Mouse (Mus musculus): ENCODE results near the gene Slc6a16.

The Slc6a16 gene

GRCm38 (mm10) chr7:45312686-45313453 lies 72.0 kb downstream of the Slc6a16 start:
- DNase-seq (ENCODE audit: low spot score): no peak

GRCm38 (mm10) chr7:45313495-45313894 lies 72.6 kb downstream of the Slc6a16 start:
- no peak for DNase-seq (ENCODE audit: low spot score)

GRCm38 (mm10) chr7:45315182-45315701 lies 74.4 kb downstream of the Slc6a16 start:
- DNase-seq (ENCODE audit: low spot score): no peak

- no peak for DNase-seq (ENCODE audit: low spot score)
Observed at GRCm38 (mm10) chr7:45316536-45316935, 75.7 kb downstream of the Slc6a16 start.

- DNase-seq (ENCODE audit: low spot score): no peak
Observed at GRCm38 (mm10) chr7:45322245-45322644, 81.4 kb downstream of the Slc6a16 start.

Data from testis, postnatal 14 days (tissue).